In the genomic region with DNA sequence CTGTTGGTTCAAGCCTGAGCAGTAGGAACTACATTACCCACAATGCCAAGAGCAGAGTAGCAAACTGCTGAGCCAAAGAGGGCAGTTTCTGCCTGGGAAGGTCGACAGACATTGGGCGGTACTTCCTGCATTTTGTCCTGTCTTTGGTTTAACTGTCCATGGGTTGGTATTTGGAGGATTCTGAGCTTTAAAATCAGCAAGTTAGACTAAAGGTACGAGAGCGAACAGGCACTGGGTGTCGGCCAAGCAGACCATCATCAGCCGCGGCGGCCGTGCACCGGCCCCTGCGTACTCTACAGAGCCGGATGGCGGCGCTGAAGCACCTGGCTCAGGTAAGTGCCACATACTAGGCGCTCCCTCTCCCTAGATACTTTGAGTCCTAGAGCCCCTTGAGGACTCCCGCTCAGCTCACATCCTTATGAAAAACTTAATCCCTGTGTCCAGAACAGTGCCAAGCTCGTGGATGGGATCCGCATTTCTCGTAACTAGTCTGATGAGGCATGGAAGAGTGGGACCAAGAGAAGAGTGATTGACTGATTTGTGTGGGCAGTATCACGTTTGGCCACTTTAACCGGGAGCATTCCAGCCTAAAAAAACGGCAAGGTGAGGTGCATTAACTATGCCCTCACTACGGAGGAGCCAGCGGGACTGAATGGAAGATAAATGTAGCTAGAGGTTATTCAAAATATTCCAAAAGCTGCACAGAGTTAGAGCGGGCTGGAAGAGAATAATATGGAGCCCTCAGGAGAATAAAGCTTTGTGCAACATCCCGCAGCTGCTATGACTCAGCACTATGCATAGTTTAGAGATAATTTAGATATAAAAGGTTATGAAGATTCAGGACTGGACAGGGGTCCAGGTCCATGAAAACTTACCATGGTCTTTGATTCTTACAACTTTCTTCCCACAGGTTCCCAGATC, we compare ENCODE assay signal across 8 mouse cellular contexts. TPM values are rescaled to one million over a fixed set of nuclear protein-coding genes. Genes with fewer than 3 reads are reported as not detected.
DNase-seq lines count a peak whose midpoint lies in the region; ATAC-seq lines count a peak whose summit lies in the region.

A gene (plus strand): TSS at position 104 of the 921 bp plus-strand sequence.

- H3K9me3 ChIP-seq in embryonic facial prominence, embryonic 13.5 days, result no peaks in the 10 kb centered on the region
- no peaks in the 10 kb centered on the region for H3K9me3 ChIP-seq in limb, embryonic 11.5 days (ENCODE audit: control insufficient read depth, low read length)
- H3K9me3 ChIP-seq in midbrain, embryonic 12.5 days, result no peaks in the 10 kb centered on the region

- peak; percentile 89 for ATAC-seq in embryonic facial prominence, embryonic 13.5 days (ENCODE audit: insufficient number of reproducible peaks, insufficient read depth, low FRiP score, low TSS enrichment, low read depth)
- peak; percentile 92 for ATAC-seq in limb, embryonic 11.5 days (ENCODE audit: insufficient number of reproducible peaks, low FRiP score, low TSS enrichment, low read depth)
- ATAC-seq in midbrain, embryonic 12.5 days (ENCODE audit: low FRiP score, low read depth), result peak; percentile 97

- H3K4me2 ChIP-seq in embryonic facial prominence, embryonic 13.5 days, result peak within 1 kb of the TSS; percentile 80
- peak within 1 kb of the TSS; percentile 59 for H3K4me2 ChIP-seq in limb, embryonic 11.5 days (ENCODE audit: low read depth, severe bottlenecking)
- peak within 1 kb of the TSS; percentile 74 for H3K4me2 ChIP-seq in midbrain, embryonic 12.5 days (replicated peaks)

- H3K27me3 ChIP-seq in embryonic facial prominence, embryonic 13.5 days, result no peaks in the 10 kb centered on the region
- no peaks in the 10 kb centered on the region for H3K27me3 ChIP-seq in limb, embryonic 11.5 days (ENCODE audit: control insufficient read depth, insufficient read depth, low read length)
- H3K27me3 ChIP-seq in midbrain, embryonic 12.5 days, result no peaks in the 10 kb centered on the region

- peak within 1 kb of the TSS; percentile 77 for H3K27ac ChIP-seq in embryonic facial prominence, embryonic 13.5 days
- no peak within 1 kb of the TSS for H3K27ac ChIP-seq in limb, embryonic 11.5 days (replicated peaks; ENCODE audit: low read depth, low read length)
- H3K27ac ChIP-seq in midbrain, embryonic 12.5 days (replicated peaks), result no peak within 1 kb of the TSS

- DNase-seq in A20 (ENCODE audit: low read depth, low spot score), result peak; percentile 79
- DNase-seq in adrenal gland, postnatal 25 days, result peak; percentile 42
- peak; percentile 76 for DNase-seq in heart, adult 8-10 months (ENCODE audit: low spot score)
- DNase-seq in kidney, adult 8-10 months, result peak; percentile 69 to 78
- DNase-seq in limb, embryonic 11.5 days (ENCODE audit: low spot score), result peak; percentile 52
- DNase-seq in skeletal muscle tissue, adult 2 months (ENCODE audit: low read depth, low spot score), result peak; percentile 61

- WGBS in embryonic facial prominence, embryonic 13.5 days, result 2% methylated on average over 26 of the region's 26 CpGs
- 2% methylated on average over 26 of the region's 26 CpGs for WGBS in limb, embryonic 11.5 days
- WGBS in midbrain, embryonic 12.5 days, result 2% methylated on average over 26 of the region's 26 CpGs

- peaks cover 6% of the 10 kb centered on the region for H3K4me1 ChIP-seq in embryonic facial prominence, embryonic 13.5 days
- no peaks in the 10 kb centered on the region for H3K4me1 ChIP-seq in limb, embryonic 11.5 days (ENCODE audit: control insufficient read depth, insufficient read depth, low read length)
- peaks cover 7% of the 10 kb centered on the region for H3K4me1 ChIP-seq in midbrain, embryonic 12.5 days

- H3K36me3 ChIP-seq in embryonic facial prominence, embryonic 13.5 days, result peaks cover 20% of the 10 kb centered on the region
- H3K36me3 ChIP-seq in limb, embryonic 11.5 days (ENCODE audit: control insufficient read depth, insufficient read depth, low read length), result no peaks in the 10 kb centered on the region
- H3K36me3 ChIP-seq in midbrain, embryonic 12.5 days, result peaks cover 16% of the 10 kb centered on the region

- H3K9ac ChIP-seq in embryonic facial prominence, embryonic 13.5 days, result peak within 1 kb of the TSS; percentile 78
- H3K9ac ChIP-seq in limb, embryonic 11.5 days (ENCODE audit: low read length), result peak within 1 kb of the TSS; percentile 74
- H3K9ac ChIP-seq in midbrain, embryonic 12.5 days (replicated peaks), result peak within 1 kb of the TSS; percentile 71

- H3K4me3 ChIP-seq in embryonic facial prominence, embryonic 13.5 days, result peak within 1 kb of the TSS; percentile 76
- H3K4me3 ChIP-seq in limb, embryonic 11.5 days (ENCODE audit: low read depth, low read length), result peak within 1 kb of the TSS; percentile 68
- peak within 1 kb of the TSS; percentile 77 for H3K4me3 ChIP-seq in midbrain, embryonic 12.5 days

RNA-seq across cellular contexts. Expression of the gene that starts here (rescaled TPM):
- 2.3 and 3.4 TPM in 2 replicates for total RNA-seq in adrenal gland, postnatal 25 days (2021)
- 3.5 and 3.7 TPM in 2 replicates for polyA plus RNA-seq in embryonic facial prominence, embryonic 13.5 days (2015; fragmentation: Nextera tagmentation; extraction: Ambion mirVana)
- total RNA-seq in heart, adult 8-10 months (2022), result 1 to 10 TPM; 2.1 to 2.6 (median 2.3) TPM
- 4.1 and 4.8 TPM in 2 replicates for polyA plus RNA-seq in limb, embryonic 11.5 days (2014; fragmentation: Nextera tagmentation; extraction: Ambion mirVana)
- polyA plus RNA-seq in midbrain, embryonic 12.5 days (2016; fragmentation: Nextera tagmentation; extraction: Ambion mirVana), result 3.3 and 3.9 TPM in 2 replicates
